Mouse (Mus musculus): ENCODE data around the gene Cideb. TPM values are rescaled to one million over a fixed set of nuclear protein-coding genes. Genes with fewer than 3 reads are reported as not detected.

The Cideb gene
- polyA plus RNA-seq, 1 experiment from 2014 or later, result 385 TPM

GRCm38 (mm10) chr14:55779656-55780055 is 21.4 kb upstream of the Cideb start:
- Histone ChIP-seq H3K4me3 (ENCODE audit: low read depth, low read length) (no peak overlapping the region), H3K27ac (ENCODE audit: low read depth, low read length) (no peak overlapping the region), H3K4me2 (replicated peaks; ENCODE audit: low read depth) (no peak overlapping the region), H3K27me3 (replicated peaks; ENCODE audit: control insufficient read depth, insufficient read depth, low read length) (peaks cover 11% of the 10 kb centered on the region; the same call in 1 of the 2 replicates), H3K9ac (ENCODE audit: low read depth, low read length) (no peak overlapping the region), H3K4me1 (replicated peaks; ENCODE audit: control insufficient read depth, insufficient read depth, low read length) (0 out of 2 replicates have a peak, but pooled peaks cover 5% of the 10 kb centered on the region), H3K36me3 (ENCODE audit: control insufficient read depth, insufficient read depth) (no peaks in the 10 kb centered on the region; the same call in 1 of the 2 replicates), H3K9me3 (ENCODE audit: control insufficient read depth) (no peaks in the 10 kb centered on the region)
- ATAC-seq, result no peak
- no peak for TF ChIP-seq CTCF (IDR thresholded peaks at IDR 0.05; ENCODE audit: low read depth)
- WGBS, result 68% methylated on average over 16 of the region's 16 CpGs

GRCm38 (mm10) chr14:55778686-55779085 is 20.4 kb upstream of the Cideb start:
- H3K27me3 ChIP-seq (replicated peaks; ENCODE audit: control insufficient read depth, insufficient read depth, low read length), result peaks cover 5% of the 10 kb centered on the region; the same call in 1 of the 2 replicates
- no peak for ATAC-seq
- H3K4me1 ChIP-seq (replicated peaks; ENCODE audit: control insufficient read depth, insufficient read depth, low read length), result 0 out of 2 replicates have a peak, but pooled peaks cover 5% of the 10 kb centered on the region
- TF ChIP-seq CTCF (IDR thresholded peaks at IDR 0.05; ENCODE audit: low read depth), result no peak
- WGBS, result 90% methylated on average over 15 of the region's 15 CpGs
- H3K27ac ChIP-seq (ENCODE audit: low read depth, low read length), result no peak overlapping the region
- H3K36me3 ChIP-seq (ENCODE audit: control insufficient read depth, insufficient read depth), result no peaks in the 10 kb centered on the region; the same call in 1 of the 2 replicates
- H3K4me2 ChIP-seq (replicated peaks; ENCODE audit: low read depth), result no peak overlapping the region
- H3K9ac ChIP-seq (ENCODE audit: low read depth, low read length), result no peak overlapping the region
- no peak overlapping the region for H3K4me3 ChIP-seq (ENCODE audit: low read depth, low read length)
- H3K9me3 ChIP-seq (ENCODE audit: control insufficient read depth), result no peaks in the 10 kb centered on the region

GRCm38 (mm10) chr14:55777806-55778205 is 19.5 kb upstream of the Cideb start:
- TF ChIP-seq CTCF (IDR thresholded peaks at IDR 0.05; ENCODE audit: low read depth), result no peak
- Histone ChIP-seq H3K9me3 (ENCODE audit: control insufficient read depth) (no peaks in the 10 kb centered on the region), H3K36me3 (ENCODE audit: control insufficient read depth, insufficient read depth) (no peaks in the 10 kb centered on the region; the same call in 1 of the 2 replicates), H3K9ac (ENCODE audit: low read depth, low read length) (no peak overlapping the region), H3K4me1 (replicated peaks; ENCODE audit: control insufficient read depth, insufficient read depth, low read length) (0 out of 2 replicates have a peak, but pooled peaks cover 5% of the 10 kb centered on the region), H3K4me3 (ENCODE audit: low read depth, low read length) (no peak overlapping the region), H3K27me3 (replicated peaks; ENCODE audit: control insufficient read depth, insufficient read depth, low read length) (no peaks in the 10 kb centered on the region), H3K27ac (ENCODE audit: low read depth, low read length) (no peak overlapping the region), H3K4me2 (replicated peaks; ENCODE audit: low read depth) (no peak overlapping the region)
- 84% methylated on average over 11 of the region's 11 CpGs for WGBS
- no peak for ATAC-seq

- 7% methylated on average over 3 of the region's 3 CpGs for WGBS
- Histone ChIP-seq H3K9me3 (ENCODE audit: control insufficient read depth) (no peaks in the 10 kb centered on the region), H3K27me3 (replicated peaks; ENCODE audit: control insufficient read depth, insufficient read depth, low read length) (no peaks in the 10 kb centered on the region), H3K9ac (ENCODE audit: low read depth, low read length) (no peak overlapping the region), H3K4me1 (replicated peaks; ENCODE audit: control insufficient read depth, insufficient read depth, low read length) (0 out of 2 replicates have a peak, but pooled peaks cover 5% of the 10 kb centered on the region), H3K4me3 (ENCODE audit: low read depth, low read length) (no peak overlapping the region), H3K36me3 (ENCODE audit: control insufficient read depth, insufficient read depth) (no peaks in the 10 kb centered on the region; the same call in 1 of the 2 replicates), H3K27ac (ENCODE audit: low read depth, low read length) (no peak overlapping the region), H3K4me2 (replicated peaks; ENCODE audit: low read depth) (no peak overlapping the region)
- no peak for ATAC-seq
- TF ChIP-seq CTCF (IDR thresholded peaks at IDR 0.05; ENCODE audit: low read depth), result no peak
Measured at GRCm38 (mm10) chr14:55777176-55777575, 18.9 kb upstream of the Cideb start.

GRCm38 (mm10) chr14:55776711-55777110 is 18.5 kb upstream of the Cideb start:
- ATAC-seq, result no peak

GRCm38 (mm10) chr14:55769087-55769703 is 10.9 kb upstream of the Cideb start:
- no peak overlapping the region for H3K4me3 ChIP-seq (ENCODE audit: low read depth, low read length)
- no peak for ATAC-seq
- H3K4me1 ChIP-seq (replicated peaks; ENCODE audit: control insufficient read depth, insufficient read depth, low read length), result 0 out of 2 replicates have a peak, but pooled peaks cover 3% of the 10 kb centered on the region
- H3K9me3 ChIP-seq (ENCODE audit: control insufficient read depth), result no peaks in the 10 kb centered on the region
- no peak overlapping the region for H3K4me2 ChIP-seq (replicated peaks; ENCODE audit: low read depth)
- H3K27ac ChIP-seq (ENCODE audit: low read depth, low read length), result no peak overlapping the region
- H3K9ac ChIP-seq (ENCODE audit: low read depth, low read length), result no peak overlapping the region
- no peaks in the 10 kb centered on the region for H3K36me3 ChIP-seq (ENCODE audit: control insufficient read depth, insufficient read depth)
- no peak for TF ChIP-seq CTCF (IDR thresholded peaks at IDR 0.05; ENCODE audit: low read depth)
- H3K27me3 ChIP-seq (replicated peaks; ENCODE audit: control insufficient read depth, insufficient read depth, low read length), result peaks cover 3% of the 10 kb centered on the region; the same call in 1 of the 2 replicates
- 76% methylated on average over 16 of the region's 16 CpGs for WGBS

More at GRCm38 (mm10) chr14:55776711-55777110, 18.5 kb upstream of the Cideb start:
- Histone ChIP-seq H3K36me3 (ENCODE audit: control insufficient read depth, insufficient read depth) (no peaks in the 10 kb centered on the region; the same call in 1 of the 2 replicates), H3K27ac (ENCODE audit: low read depth, low read length) (no peak overlapping the region), H3K9me3 (ENCODE audit: control insufficient read depth) (no peaks in the 10 kb centered on the region), H3K9ac (ENCODE audit: low read depth, low read length) (no peak overlapping the region), H3K27me3 (replicated peaks; ENCODE audit: control insufficient read depth, insufficient read depth, low read length) (no peaks in the 10 kb centered on the region), H3K4me2 (replicated peaks; ENCODE audit: low read depth) (no peak overlapping the region), H3K4me3 (ENCODE audit: low read depth, low read length) (no peak overlapping the region), H3K4me1 (replicated peaks; ENCODE audit: control insufficient read depth, insufficient read depth, low read length) (0 out of 2 replicates have a peak, but pooled peaks cover 5% of the 10 kb centered on the region)
- 31% methylated on average over 7 of the region's 7 CpGs for WGBS
- no peak for TF ChIP-seq CTCF (IDR thresholded peaks at IDR 0.05; ENCODE audit: low read depth)
